Comparison of ENCODE assay signal across 9 mouse cellular contexts in the genomic region with DNA sequence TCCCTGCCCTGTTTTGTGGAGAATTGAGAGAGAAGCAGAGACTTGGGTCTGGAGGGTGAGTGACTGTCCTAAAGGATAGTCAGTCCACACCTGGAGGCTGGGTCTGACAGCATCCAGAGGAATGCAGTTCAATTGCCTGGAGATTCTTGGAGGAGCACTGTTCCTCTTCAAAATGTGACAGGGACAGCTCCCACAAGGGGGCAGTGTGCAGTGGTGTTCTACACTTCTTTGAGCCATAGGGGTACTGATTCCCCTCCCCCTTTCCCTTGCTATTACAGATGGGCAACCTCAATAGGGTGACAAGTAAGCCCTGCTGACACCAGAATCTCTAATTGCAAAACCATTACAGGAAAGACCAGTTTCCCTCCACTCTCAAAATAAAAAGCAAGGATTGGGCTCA.
A peak's percentile ranks its signal among the peaks of the same experiment; 100 is the strongest.
DNase-seq lines count a peak whose midpoint lies in the region; ATAC-seq lines count a peak whose summit lies in the region.
"Had no signal": no experiment of that assay in that cellular context is flagged by ENCODE, and none has a peak within 500 bp of the region (broad histone marks: within the 10 kb centered on the region; RNA-seq: fewer than 3 reads in every experiment).

No protein-coding gene starts in this region.

- H3K27ac ChIP-seq in embryonic facial prominence, embryonic 14.5 days (replicated peaks; ENCODE audit: low read depth, low read length): no peak overlapping the region
- H3K27ac ChIP-seq in forebrain, embryonic 10.5 days: no peak overlapping the region
- H3K27ac ChIP-seq: left cerebral cortex, adult 2 months had no signal

- no peak overlapping the region for H3K4me3 ChIP-seq in embryonic facial prominence, embryonic 14.5 days (ENCODE audit: low read depth, low read length)
- no peak overlapping the region for H3K4me3 ChIP-seq in forebrain, embryonic 10.5 days
- H3K4me3 ChIP-seq: left cerebral cortex, adult 2 months had no signal

- H3K9ac ChIP-seq in embryonic facial prominence, embryonic 14.5 days (ENCODE audit: low read depth, low read length): no peak overlapping the region

- ATAC-seq in embryonic facial prominence, embryonic 14.5 days (ENCODE audit: low read depth): no peak

- no peaks in the 10 kb centered on the region for H3K27me3 ChIP-seq in embryonic facial prominence, embryonic 14.5 days (replicated peaks; ENCODE audit: control insufficient read depth, insufficient read depth, low read length)
- no peaks in the 10 kb centered on the region for H3K27me3 ChIP-seq in forebrain, embryonic 10.5 days (ENCODE audit: poor library complexity, severe bottlenecking)

- H3K9me3 ChIP-seq in embryonic facial prominence, embryonic 14.5 days (ENCODE audit: control insufficient read depth, low read length): no peaks in the 10 kb centered on the region
- no peaks in the 10 kb centered on the region for H3K9me3 ChIP-seq in forebrain, embryonic 10.5 days

- no peak overlapping the region for H3K4me2 ChIP-seq in embryonic facial prominence, embryonic 14.5 days (ENCODE audit: low read depth, low read length)

- no peaks in the 10 kb centered on the region for H3K36me3 ChIP-seq in embryonic facial prominence, embryonic 14.5 days (ENCODE audit: control insufficient read depth, insufficient read depth, low read length)
- H3K36me3 ChIP-seq in forebrain, embryonic 10.5 days (replicated peaks): no peaks in the 10 kb centered on the region

- DNase-seq in heart, postnatal 4 days: peak; percentile 16
- no peak for DNase-seq in heart, postnatal 36 days
- DNase-seq in lung, postnatal 36 days: peak; percentile 4
- no peak for DNase-seq in lung, postnatal 14 days
- DNase-seq in NIH3T3 (ENCODE audit: low read depth): peak; percentile 26
- peak; percentile 0 for DNase-seq in embryonic facial prominence, embryonic 14.5 days (ENCODE audit: low spot score)
- DNase-seq in forebrain, embryonic 10.5 days (ENCODE audit: extremely low spot score, low spot score): no peak
- DNase-seq in spleen, postnatal 14 days (ENCODE audit: low spot score in 2 of 2): no peak

- no peaks in the 10 kb centered on the region for H3K4me1 ChIP-seq in embryonic facial prominence, embryonic 14.5 days (ENCODE audit: control insufficient read depth, insufficient read depth, low read length)
- no peaks in the 10 kb centered on the region for H3K4me1 ChIP-seq in forebrain, embryonic 10.5 days

- intact Hi-C loops in heart, postnatal 36 days (cut with DNase I): loop anchor here (5.0 kb wide), 2 partner anchors 71 to 319 kb away; a partner anchor contains a TSS

Comparison
In these comparisons a context has a peak if more than half of its experiments do, and no peak if none do; other contexts are left out.
1. DNase-seq: peak in heart, postnatal 4 days (single experiment), lung, postnatal 36 days (single experiment), NIH3T3 (single experiment) and embryonic facial prominence, embryonic 14.5 days (single experiment); none in heart, postnatal 36 days (0 of 2), lung, postnatal 14 days (single experiment), forebrain, embryonic 10.5 days (single experiment) and spleen, postnatal 14 days (0 of 2).